Mouse (Mus musculus): ENCODE results near the gene Tcl1b5. TPM values are rescaled to one million over a fixed set of nuclear protein-coding genes. Genes with fewer than 3 reads are reported as not detected.
"Not testable (repeated sequence)": the region's sequence is repeated elsewhere in the genome, so short reads cannot be mapped to it uniquely, and the experiment has no call there.

Tcl1b5 gene
- polyA plus RNA-seq, 1 experiment from 2014 or later = not detected

DNA sequence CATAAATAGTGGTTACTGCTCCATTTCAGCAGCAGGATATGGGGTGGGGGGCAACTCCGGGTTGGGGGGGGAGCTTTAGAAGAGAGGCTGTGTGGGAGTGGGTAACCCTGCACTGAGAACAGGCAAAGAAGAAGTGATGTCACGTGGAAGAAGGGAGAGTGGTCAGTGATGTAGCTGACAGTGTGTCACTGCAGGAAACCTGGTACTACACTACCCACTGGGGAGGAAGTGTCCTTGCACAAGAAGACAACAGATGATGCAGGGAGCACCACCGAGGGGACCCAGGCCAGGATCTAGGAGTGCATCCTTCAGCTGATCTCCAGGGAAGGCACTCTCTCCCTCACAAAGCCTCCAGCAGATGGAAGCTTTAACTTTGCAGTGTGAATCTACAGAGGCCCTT is 9.4 kb upstream of the Tcl1b5 start:
- Histone ChIP-seq H3K9ac (no peak overlapping the region), H3K27ac (no peak overlapping the region), H3K36me3 (no peaks in the 10 kb centered on the region), H3K4me2 (no peak overlapping the region), H3K4me3 (replicated peaks) (no peak overlapping the region), H3K27me3 (replicated peaks) (no peaks in the 10 kb centered on the region), H3K4me1 (no peaks in the 10 kb centered on the region), H3K9me3 (no peaks in the 10 kb centered on the region)
- 65% methylated on average over 3 of the region's 3 CpGs for WGBS
- no peak for ATAC-seq (ENCODE audit: insufficient read depth, low FRiP score, low read depth)

DNA sequence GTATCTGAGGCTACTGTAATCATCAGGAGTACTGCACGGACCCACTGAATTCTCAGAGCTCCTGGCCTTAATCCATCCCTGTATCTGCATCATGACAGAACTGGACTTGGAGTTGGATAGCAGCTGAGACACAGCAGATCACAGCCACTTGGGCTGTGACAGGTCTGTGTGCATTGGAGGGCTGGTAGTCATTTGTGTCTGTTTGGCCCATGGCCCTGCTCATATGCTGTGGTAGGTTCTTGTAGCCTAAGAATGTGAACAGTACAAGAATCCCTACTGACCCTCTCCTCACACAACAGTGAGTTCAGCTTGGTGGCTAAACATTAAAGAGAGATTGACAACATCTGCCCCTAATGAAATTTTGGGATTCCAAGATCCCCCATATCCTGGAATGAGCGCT is 2.8 kb upstream of the Tcl1b5 start:
- H3K36me3 ChIP-seq = no peaks in the 10 kb centered on the region
- no peak overlapping the region for H3K27ac ChIP-seq
- no peaks in the 10 kb centered on the region for H3K27me3 ChIP-seq (replicated peaks)
- 82% methylated on average over 2 of the region's 2 CpGs for WGBS
- no peaks in the 10 kb centered on the region for H3K4me1 ChIP-seq
- no peak overlapping the region for H3K9ac ChIP-seq
- H3K9me3 ChIP-seq = no peaks in the 10 kb centered on the region
- no peak overlapping the region for H3K4me3 ChIP-seq (replicated peaks)
- no peak for ATAC-seq (ENCODE audit: insufficient read depth, low FRiP score, low read depth)
- no peak overlapping the region for H3K4me2 ChIP-seq

DNA sequence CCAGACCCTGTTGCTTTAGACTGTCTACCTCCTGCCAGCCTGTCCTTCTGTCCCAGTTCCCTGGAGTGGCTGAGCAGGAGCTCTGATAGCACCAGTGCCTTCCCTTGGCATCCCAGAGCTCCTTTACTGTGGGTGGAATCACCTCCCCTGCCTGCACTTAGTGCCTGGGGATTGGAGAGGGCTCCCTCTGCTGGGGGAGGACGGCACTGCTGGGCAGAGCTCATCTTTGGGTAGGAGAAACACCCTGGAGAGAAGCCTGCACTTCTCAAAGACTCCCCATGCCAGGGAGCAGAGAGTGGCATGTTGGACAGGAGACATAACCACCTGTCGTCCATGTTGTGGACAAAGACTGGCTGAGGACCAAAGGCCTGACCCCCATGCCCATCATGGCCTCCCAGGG is 1.8 kb upstream of the Tcl1b5 start:
- not testable (repeated sequence) for H3K9me3 ChIP-seq; ATAC-seq (ENCODE audit: insufficient read depth, low FRiP score, low read depth); H3K27ac ChIP-seq; H3K4me1 ChIP-seq; H3K4me2 ChIP-seq; H3K9ac ChIP-seq; H3K36me3 ChIP-seq; H3K4me3 ChIP-seq (replicated peaks); H3K27me3 ChIP-seq (replicated peaks)
- WGBS = 34% methylated on average over 2 of the region's 2 CpGs

DNA sequence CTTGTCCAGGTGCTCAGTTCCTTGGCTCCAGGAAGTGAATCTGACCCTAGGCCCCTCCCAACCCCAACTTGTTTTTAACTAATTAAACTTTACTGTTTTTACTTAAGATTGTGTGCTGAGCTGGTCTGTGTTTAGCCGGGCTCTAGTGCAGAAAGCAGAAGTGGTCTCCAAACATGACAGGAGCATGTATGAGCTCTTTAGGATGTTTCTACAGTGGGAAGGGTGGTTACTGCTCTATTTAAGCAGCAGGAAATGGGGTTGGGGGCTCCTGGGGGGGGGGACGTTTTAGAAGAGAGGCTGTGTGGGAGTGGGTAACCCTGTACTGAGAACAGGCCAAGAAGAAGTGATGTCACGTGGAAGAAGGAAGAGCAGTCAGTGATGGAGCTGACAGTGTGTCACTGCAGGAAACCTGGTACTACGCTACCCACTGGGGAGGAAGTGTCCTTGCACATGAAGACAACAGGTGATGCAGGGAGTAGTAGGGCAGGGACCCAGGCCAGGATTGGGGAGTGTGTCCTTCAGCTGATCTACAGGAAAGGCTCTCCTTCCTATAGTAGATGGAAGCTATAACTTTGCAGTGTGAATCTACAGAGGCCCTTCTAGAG is 5.0 kb downstream of the Tcl1b5 start:
- WGBS = 73% methylated on average over 4 of the region's 4 CpGs
- H3K4me1 ChIP-seq; H3K4me3 ChIP-seq (replicated peaks); H3K27me3 ChIP-seq (replicated peaks); H3K9me3 ChIP-seq; H3K4me2 ChIP-seq; H3K27ac ChIP-seq; H3K9ac ChIP-seq; H3K36me3 ChIP-seq; ATAC-seq (ENCODE audit: insufficient read depth, low FRiP score, low read depth): not testable (repeated sequence)

DNA sequence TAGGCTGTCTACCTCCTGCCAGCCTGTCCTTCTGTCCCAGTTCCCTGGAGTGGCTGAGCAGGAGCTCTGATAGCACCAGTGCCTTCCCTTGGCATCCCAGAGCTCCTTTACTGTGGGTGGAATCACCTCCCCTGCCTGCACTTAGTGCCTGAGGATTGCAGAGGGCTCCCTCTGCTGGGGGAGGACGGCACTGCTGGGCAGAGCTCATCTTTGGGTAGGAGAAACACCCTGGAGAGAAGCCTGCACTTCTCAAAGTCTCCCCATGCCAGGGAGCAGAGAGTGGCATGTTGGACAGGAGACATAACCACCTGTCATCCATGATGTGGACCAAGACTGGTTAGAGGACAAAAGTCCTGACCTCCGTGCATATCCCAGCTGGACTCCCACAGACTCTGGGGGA is 12.8 kb downstream of the Tcl1b5 start:
- H3K4me3 ChIP-seq (replicated peaks); H3K36me3 ChIP-seq; H3K9me3 ChIP-seq; H3K9ac ChIP-seq; ATAC-seq (ENCODE audit: insufficient read depth, low FRiP score, low read depth); H3K4me2 ChIP-seq; H3K27ac ChIP-seq; H3K4me1 ChIP-seq; H3K27me3 ChIP-seq (replicated peaks): not testable (repeated sequence)
- 48% methylated on average over 2 of the region's 2 CpGs for WGBS

DNA sequence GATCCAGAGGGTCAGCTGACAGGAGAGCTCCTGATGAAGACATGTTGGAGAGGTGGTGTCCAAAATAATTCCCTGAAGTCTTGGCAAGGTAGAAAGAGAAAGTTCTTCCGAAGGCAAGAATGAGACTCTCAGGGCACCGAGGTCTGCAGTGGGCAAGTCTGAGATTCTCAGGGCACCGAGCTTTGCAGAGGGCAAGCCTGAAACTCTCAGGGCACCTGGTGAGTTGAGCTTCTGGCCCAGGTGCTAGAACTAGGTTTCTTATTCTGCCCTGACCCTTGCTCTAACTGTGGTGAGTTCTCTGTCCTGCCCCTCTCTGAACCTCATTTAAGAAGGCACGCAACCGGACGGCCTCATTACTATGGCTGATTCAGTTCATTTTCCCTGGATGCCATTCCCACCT is 14.6 kb downstream of the Tcl1b5 start, which contains the start of gene Tcl1b3:
Gene Tcl1b3, plus strand, starts transcription at position 301 of the 400 bp plus-strand sequence.
- not testable (repeated sequence) for ATAC-seq (ENCODE audit: insufficient read depth, low FRiP score, low read depth); H3K4me2 ChIP-seq; H3K4me1 ChIP-seq; H3K9ac ChIP-seq; H3K9me3 ChIP-seq; H3K4me3 ChIP-seq (replicated peaks); H3K27me3 ChIP-seq (replicated peaks); H3K36me3 ChIP-seq; H3K27ac ChIP-seq
- WGBS = 88% methylated on average over 6 of the region's 6 CpGs

DNA sequence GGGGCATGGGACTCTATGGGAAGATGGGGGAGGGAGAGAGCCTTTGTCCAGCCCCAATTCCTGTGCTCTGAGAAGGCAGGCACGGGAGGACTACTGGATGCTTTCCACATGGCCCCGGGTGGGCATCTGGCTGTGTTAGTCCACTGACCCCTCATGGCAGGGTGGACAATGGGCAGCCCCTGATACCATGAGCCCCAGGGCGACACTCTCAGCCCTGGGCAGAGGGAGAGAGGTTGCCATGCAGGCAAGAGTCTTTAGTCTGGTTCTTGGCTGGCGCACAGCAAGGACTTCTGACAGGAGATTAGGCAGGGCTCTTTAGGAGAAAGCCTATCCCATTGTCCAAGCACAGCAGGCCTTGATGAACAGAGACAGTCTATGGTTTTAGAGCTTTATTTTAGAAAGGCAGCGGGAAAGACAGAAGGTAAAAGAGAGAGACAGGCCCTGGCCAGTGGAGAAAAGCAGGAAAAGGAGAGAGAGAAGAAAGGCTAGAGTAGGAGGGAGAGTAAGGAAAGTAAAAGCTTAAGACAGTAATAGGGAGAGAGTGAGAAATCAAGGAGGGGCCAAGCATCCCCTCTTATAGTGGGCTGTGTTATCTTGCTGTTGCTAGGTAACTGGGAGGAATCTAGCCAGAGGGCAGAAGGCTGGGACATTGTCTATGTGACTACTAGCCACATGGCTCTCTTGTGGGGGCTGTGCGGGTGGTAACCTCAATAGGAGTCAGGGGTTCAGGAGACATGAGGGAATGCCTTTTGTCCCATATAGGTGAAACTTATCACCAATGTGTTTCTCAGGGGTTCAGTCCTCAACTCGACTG is 23.7 kb downstream of the Tcl1b5 start:
- H3K9ac ChIP-seq; H3K4me2 ChIP-seq; H3K36me3 ChIP-seq; H3K27ac ChIP-seq; H3K27me3 ChIP-seq (replicated peaks); H3K9me3 ChIP-seq; ATAC-seq (ENCODE audit: insufficient read depth, low FRiP score, low read depth); H3K4me1 ChIP-seq; H3K4me3 ChIP-seq (replicated peaks): not testable (repeated sequence)
- 68% methylated on average over 7 of the region's 7 CpGs for WGBS

DNA sequence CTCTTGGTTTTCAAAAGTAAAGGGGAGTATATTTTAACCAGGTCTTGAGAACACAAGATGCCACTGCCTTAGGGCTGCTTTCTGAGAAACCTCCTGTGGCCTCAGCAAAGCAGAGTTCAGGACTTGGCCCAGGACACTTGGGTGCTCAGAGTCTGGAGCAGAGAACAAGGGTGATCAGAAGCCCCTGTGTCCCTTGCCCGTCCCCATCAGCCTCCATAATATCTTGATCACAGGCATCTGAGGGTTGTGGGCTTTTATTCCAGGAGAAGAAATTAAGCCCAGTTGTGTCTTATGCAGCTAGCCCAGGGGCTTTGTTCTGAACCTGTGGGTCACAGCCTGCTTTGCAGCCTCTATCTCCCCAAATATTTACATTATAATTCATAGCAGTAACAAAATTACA is 25.5 kb downstream of the Tcl1b5 start, which contains the start of gene Tcl1b4:
Gene Tcl1b4, plus strand, starts transcription at position 301 of the 400 bp plus-strand sequence.
- not testable (repeated sequence) for ATAC-seq (ENCODE audit: insufficient read depth, low FRiP score, low read depth); H3K4me2 ChIP-seq; H3K4me3 ChIP-seq (replicated peaks); H3K4me1 ChIP-seq; H3K36me3 ChIP-seq; H3K9me3 ChIP-seq; H3K9ac ChIP-seq; H3K27ac ChIP-seq; H3K27me3 ChIP-seq (replicated peaks)
- 88% methylated on average over 1 of the region's 1 CpGs for WGBS

DNA sequence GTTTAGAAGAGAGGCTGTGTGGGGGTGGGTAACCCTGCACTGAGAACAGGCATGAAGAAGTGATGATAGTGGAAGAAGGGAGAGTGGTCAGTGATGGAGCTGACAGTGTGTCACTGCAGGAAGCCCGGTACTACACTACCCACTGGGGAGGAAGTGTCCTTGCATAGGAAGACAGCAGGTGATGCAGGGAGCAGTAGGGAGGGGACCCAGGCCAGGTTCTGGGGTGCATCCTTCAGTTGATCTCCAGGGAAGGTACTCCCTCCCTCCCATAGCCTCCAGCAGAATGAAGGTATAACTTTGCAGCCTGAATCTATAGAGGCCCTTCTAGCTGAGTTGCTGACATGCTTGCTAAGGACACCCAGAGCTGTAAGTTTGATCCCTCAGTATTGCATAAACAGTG is 30.9 kb downstream of the Tcl1b5 start:
- H3K9me3 ChIP-seq = no peaks in the 10 kb centered on the region
- H3K4me1 ChIP-seq = no peaks in the 10 kb centered on the region
- no peaks in the 10 kb centered on the region for H3K36me3 ChIP-seq
- H3K27me3 ChIP-seq (replicated peaks) = no peaks in the 10 kb centered on the region
- no peak overlapping the region for H3K9ac ChIP-seq
- no peak overlapping the region for H3K27ac ChIP-seq
- 47% methylated on average over 1 of the region's 1 CpGs for WGBS
- H3K4me2 ChIP-seq = no peak overlapping the region
- no peak overlapping the region for H3K4me3 ChIP-seq (replicated peaks)
- ATAC-seq (ENCODE audit: insufficient read depth, low FRiP score, low read depth) = no peak

DNA sequence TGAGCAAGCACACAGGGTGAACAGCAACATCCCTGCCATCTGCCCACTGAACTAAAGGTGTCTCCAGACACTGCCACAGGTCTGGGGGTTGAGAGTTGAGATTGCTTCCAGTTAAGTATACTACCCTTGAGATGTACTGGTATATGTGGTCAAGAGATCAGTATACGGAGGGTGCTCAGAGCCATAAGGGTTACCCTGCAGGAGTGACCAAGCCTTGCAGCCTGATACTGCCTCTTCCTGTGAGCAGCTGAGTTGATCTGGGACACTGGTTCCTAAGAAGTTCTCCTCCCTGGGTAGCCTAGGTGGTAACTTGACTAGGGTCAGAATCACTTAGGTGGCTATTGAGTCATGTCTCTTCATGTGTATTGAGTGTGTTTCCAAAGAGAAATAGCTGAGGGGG is 32.3 kb downstream of the Tcl1b5 start:
- H3K27me3 ChIP-seq (replicated peaks) = no peaks in the 10 kb centered on the region
- no peak overlapping the region for H3K4me2 ChIP-seq
- H3K9ac ChIP-seq = no peak overlapping the region
- H3K9me3 ChIP-seq = no peaks in the 10 kb centered on the region
- H3K4me3 ChIP-seq (replicated peaks) = no peak overlapping the region
- no peak for ATAC-seq (ENCODE audit: insufficient read depth, low FRiP score, low read depth)
- no peak overlapping the region for H3K27ac ChIP-seq
- WGBS = 88% methylated on average over 1 of the region's 1 CpGs
- H3K4me1 ChIP-seq = no peaks in the 10 kb centered on the region
- no peaks in the 10 kb centered on the region for H3K36me3 ChIP-seq

DNA sequence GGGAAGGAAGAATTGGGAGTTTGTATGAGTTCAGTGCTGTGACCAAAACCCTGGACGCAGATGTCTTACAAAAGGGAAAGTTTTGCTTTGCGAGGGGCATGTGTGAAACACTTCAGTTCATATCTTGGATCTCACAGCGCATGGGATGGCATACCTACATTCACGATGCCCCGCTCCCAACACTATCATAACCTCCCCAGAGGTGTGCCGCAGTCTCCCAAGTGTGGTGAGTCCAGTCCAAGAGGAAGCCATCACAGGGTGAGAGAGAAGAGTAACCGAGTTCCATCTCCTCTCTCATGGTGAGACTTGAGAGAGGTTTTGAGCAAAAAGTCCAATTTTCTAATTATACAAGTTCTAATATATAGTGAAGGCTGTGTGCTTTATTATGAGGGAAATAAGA is 33.1 kb downstream of the Tcl1b5 start:
- Histone ChIP-seq H3K9me3 (no peaks in the 10 kb centered on the region), H3K27ac (no peak overlapping the region), H3K4me3 (replicated peaks) (no peak overlapping the region), H3K4me2 (no peak overlapping the region), H3K9ac (no peak overlapping the region), H3K27me3 (replicated peaks) (no peaks in the 10 kb centered on the region), H3K4me1 (no peaks in the 10 kb centered on the region), H3K36me3 (no peaks in the 10 kb centered on the region)
- WGBS = 92% methylated on average over 7 of the region's 7 CpGs
- ATAC-seq (ENCODE audit: insufficient read depth, low FRiP score, low read depth) = no peak

DNA sequence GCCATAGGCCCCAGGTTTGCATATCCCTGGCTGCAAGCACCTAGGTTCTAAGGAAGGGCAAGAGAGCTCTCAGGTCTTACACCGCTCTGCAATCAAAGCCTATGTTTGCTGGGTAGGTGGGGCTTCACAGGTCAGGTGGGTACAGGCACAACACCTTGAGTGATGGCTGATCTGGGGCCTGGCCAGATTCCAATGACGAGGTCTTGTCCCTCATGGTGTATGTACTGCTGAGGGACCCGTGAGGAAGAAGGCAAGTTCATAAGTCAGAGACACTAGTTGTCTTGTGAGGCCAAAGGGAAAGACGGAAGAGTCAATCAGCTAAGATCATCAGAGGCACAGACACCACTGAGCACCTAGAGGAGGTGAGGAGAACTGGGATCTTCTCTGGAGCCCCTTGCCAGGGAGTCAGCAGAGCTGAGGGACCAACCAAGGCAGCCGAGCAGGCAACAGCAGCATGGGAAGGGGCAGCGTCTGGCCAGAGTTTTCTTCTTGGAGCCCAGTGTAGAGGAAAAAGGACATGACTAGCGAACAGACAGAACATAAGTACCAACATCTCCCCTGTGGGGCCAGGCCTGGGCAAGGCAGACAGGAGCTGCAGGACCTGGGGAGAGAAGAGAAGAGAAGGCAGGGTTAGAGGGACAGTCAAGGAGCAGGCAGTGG is 41.1 kb downstream of the Tcl1b5 start:
- no peak for ATAC-seq (ENCODE audit: insufficient read depth, low FRiP score, low read depth)
- Histone ChIP-seq H3K27me3 (replicated peaks) (no peaks in the 10 kb centered on the region), H3K9ac (no peak overlapping the region), H3K4me1 (no peaks in the 10 kb centered on the region), H3K36me3 (no peaks in the 10 kb centered on the region), H3K9me3 (no peaks in the 10 kb centered on the region), H3K4me3 (replicated peaks) (no peak overlapping the region), H3K27ac (no peak overlapping the region), H3K4me2 (no peak overlapping the region)
- 78% methylated on average over 7 of the region's 7 CpGs for WGBS

All from stomach, embryonic 15.5 days (tissue).